Mouse (Mus musculus): Measurements from ENCODE around the gene Cblc.

The Cblc gene

GRCm38 (mm10) chr7:19796697-19797588 is at the start of gene Cblc:
Cblc (minus strand) TSS chr7:19796809.
- DNase-seq (ENCODE audit: low spot score), result peak; percentile 91

GRCm38 (mm10) chr7:19844521-19845171 is 48.0 kb upstream of the Cblc start:
- DNase-seq (ENCODE audit: low spot score), result no peak

GRCm38 (mm10) chr7:19843561-19843960 is 47.0 kb upstream of the Cblc start:
- peak; percentile 86 for DNase-seq (ENCODE audit: low spot score)

- DNase-seq (ENCODE audit: low spot score), result no peak
Measured at GRCm38 (mm10) chr7:19842885-19843504, 46.4 kb upstream of the Cblc start.

- DNase-seq (ENCODE audit: low spot score), result no peak
Measured at GRCm38 (mm10) chr7:19841686-19842413, 45.2 kb upstream of the Cblc start.

- no peak for DNase-seq (ENCODE audit: low spot score)
Measured at GRCm38 (mm10) chr7:19840936-19841335, 44.3 kb upstream of the Cblc start.

GRCm38 (mm10) chr7:19840371-19840770 is 43.8 kb upstream of the Cblc start:
- DNase-seq (ENCODE audit: low spot score), result no peak

- DNase-seq (ENCODE audit: low spot score), result no peak
Measured at GRCm38 (mm10) chr7:19836843-19837242, 40.2 kb upstream of the Cblc start.

GRCm38 (mm10) chr7:19834055-19834454 is 37.4 kb upstream of the Cblc start:
- DNase-seq (ENCODE audit: low spot score), result no peak

GRCm38 (mm10) chr7:19831837-19832236 is 35.2 kb upstream of the Cblc start:
- DNase-seq (ENCODE audit: low spot score), result no peak

GRCm38 (mm10) chr7:19830682-19831156 is 34.1 kb upstream of the Cblc start:
- peak; percentile 94 for DNase-seq (ENCODE audit: low spot score)

GRCm38 (mm10) chr7:19829694-19830093 is 33.1 kb upstream of the Cblc start:
- no peak for DNase-seq (ENCODE audit: low spot score)

GRCm38 (mm10) chr7:19826756-19827155 is 30.1 kb upstream of the Cblc start:
- no peak for DNase-seq (ENCODE audit: low spot score)

- peak; percentile 96 for DNase-seq (ENCODE audit: low spot score)
Measured at GRCm38 (mm10) chr7:19824182-19824973, 27.8 kb upstream of the Cblc start.

GRCm38 (mm10) chr7:19823256-19824181 is 26.9 kb upstream of the Cblc start:
- DNase-seq (ENCODE audit: low spot score), result no peak

- DNase-seq (ENCODE audit: low spot score), result peak; percentile 71
Measured at GRCm38 (mm10) chr7:19822604-19823058, 26.0 kb upstream of the Cblc start, which contains the start of gene Bcl3. Bcl3 (minus strand) TSS chr7:19822770.

GRCm38 (mm10) chr7:19822193-19822592 is 25.6 kb upstream of the Cblc start:
- DNase-seq (ENCODE audit: low spot score), result no peak

GRCm38 (mm10) chr7:19821633-19822032 is 25.0 kb upstream of the Cblc start:
- no peak for DNase-seq (ENCODE audit: low spot score)

- no peak for DNase-seq (ENCODE audit: low spot score)
Measured at GRCm38 (mm10) chr7:19820347-19821048, 23.9 kb upstream of the Cblc start.

Data from testis, postnatal 10 days (tissue).